Mouse (Mus musculus) thymus, adult 18-20 months (tissue): ENCODE results near the gene Map4.
"Not testable (repeated sequence)": the region's sequence is repeated elsewhere in the genome, so short reads cannot be mapped to it uniquely, and the experiment has no call there.

Experiments
- DNase-seq, 2 experiments: peaks; one replicate each; pipeline ENCODE4 v3.0.0; 2022; ENCODE audit warnings: mixed read lengths in 2 of 2

The Map4 gene

DNA sequence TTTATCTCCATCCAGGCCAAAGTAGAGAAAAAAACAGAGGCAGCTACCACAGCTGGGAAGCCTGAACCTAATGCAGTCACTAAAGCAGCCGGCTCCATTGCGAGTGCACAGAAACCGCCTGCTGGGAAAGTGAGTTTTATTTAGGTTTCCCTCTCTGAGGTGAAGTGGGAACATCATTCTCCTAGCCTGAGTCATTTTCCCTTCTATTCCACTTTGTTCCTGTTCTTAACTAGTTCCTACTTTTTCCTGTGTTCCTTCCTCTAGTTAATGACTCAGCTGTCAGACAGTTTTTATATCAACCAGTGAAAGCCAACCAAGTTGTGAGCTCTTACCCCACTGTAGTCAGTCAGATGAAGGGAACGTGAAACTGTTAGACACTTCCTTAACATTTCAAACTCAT is 139.8 kb downstream of the Map4 start:
- DNase-seq, result no peak

GRCm38 (mm10) chr9:110071843-110072242 is 140.6 kb downstream of the Map4 start:
- DNase-seq, result peak; percentile 67 to 73

DNA sequence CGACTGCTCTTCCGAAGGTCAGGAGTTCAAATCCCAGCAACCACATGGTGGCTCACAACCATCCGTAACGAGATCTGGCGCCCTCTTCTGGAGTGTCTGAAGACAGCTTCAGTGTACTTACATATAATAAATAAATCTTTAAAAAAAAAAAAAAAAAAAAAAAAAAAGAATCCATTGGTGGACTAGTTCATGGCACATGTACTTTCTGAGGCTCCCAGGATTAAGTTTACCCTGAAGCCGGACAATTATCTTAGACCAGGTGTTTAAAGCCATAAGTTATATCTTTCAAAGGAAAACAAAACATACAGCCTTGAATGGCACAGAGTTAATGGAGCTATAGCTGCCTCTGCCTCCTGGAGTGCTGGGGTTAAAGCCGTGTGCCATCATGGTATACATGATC is 145.2 kb downstream of the Map4 start:
- DNase-seq, result not testable (repeated sequence)

GRCm38 (mm10) chr9:110081066-110081465 is 149.8 kb downstream of the Map4 start:
- no peak for DNase-seq

DNA sequence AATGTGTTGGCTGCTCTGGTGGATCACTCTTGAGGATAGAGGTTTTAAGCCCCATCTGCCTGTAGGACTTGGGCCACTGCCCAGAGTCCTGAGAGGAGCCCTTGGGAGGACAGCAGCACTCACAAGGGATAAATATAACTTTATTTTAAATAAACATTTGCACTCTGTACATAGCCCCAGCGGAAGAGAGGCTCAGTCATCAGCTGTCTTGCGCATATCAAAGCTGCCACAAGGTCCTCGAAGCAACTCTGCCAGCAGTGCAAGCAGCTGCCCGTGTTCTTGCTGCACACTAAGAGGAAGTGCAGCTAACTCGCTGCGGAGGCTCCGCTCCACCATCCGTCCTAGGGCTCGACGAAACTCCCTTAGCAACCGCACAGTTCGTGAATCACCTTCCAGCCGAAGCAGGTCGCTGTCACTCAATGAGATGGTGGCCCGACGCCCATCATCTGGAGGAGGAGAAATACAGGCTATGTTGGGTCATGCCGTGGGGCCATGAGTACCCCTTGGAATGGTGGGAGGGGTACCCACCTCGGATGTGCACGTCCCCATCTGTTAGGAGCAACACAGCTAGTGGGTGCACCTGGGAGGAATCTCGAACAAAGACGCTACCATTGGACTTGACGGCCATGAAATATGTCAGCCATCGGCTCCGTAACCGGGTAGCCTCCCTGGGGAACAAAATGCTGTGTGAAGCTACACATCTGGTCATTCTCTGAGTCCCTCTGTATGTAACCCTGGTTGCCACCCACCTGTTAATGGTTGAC is 153.1 kb downstream of the Map4 start:
- no peak for DNase-seq

- no peak for DNase-seq
Measured at GRCm38 (mm10) chr9:110085693-110086092, 154.4 kb downstream of the Map4 start.

DNA sequence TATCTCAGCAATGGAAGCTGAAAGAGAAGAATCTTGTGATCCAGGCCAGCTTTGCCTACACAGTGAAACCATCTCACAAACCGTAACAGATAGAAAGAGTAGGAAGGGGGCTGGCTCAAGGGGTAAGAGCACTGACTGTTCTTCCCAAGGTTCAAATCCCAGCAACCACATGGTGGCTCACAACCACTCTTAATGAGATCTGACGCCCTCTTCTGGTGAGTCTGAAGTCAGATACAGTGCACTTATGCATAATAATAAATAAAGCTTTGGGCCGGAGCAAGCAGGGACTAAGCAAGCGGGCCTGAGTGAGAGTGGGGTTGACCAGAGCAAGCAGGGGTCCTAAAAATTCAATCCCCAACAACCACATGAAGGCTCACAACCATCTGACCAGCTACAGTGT is 162.0 kb downstream of the Map4 start:
- DNase-seq, result no peak

GRCm38 (mm10) chr9:110094761-110095160 is 163.5 kb downstream of the Map4 start:
- no peak for DNase-seq

DNA sequence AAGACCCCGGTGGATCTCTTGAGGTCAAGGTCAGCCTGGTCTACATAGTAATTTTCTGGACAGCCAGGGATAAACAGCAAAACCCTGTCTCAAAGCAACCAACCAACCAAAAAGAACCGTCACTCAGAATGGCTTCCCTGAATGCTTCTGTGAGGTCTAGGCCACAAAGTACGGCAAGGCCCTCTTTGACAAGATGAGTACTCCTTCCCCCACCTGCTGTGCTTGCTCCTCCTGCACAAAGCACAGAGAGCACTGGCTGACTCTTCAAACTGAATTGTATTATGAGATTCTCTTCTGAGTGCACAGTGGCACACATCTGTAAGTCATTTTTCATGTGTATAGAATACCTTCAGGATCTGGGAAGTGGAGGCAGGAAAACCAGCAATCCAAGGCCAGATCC is 166.5 kb downstream of the Map4 start:
- no peak for DNase-seq

DNA sequence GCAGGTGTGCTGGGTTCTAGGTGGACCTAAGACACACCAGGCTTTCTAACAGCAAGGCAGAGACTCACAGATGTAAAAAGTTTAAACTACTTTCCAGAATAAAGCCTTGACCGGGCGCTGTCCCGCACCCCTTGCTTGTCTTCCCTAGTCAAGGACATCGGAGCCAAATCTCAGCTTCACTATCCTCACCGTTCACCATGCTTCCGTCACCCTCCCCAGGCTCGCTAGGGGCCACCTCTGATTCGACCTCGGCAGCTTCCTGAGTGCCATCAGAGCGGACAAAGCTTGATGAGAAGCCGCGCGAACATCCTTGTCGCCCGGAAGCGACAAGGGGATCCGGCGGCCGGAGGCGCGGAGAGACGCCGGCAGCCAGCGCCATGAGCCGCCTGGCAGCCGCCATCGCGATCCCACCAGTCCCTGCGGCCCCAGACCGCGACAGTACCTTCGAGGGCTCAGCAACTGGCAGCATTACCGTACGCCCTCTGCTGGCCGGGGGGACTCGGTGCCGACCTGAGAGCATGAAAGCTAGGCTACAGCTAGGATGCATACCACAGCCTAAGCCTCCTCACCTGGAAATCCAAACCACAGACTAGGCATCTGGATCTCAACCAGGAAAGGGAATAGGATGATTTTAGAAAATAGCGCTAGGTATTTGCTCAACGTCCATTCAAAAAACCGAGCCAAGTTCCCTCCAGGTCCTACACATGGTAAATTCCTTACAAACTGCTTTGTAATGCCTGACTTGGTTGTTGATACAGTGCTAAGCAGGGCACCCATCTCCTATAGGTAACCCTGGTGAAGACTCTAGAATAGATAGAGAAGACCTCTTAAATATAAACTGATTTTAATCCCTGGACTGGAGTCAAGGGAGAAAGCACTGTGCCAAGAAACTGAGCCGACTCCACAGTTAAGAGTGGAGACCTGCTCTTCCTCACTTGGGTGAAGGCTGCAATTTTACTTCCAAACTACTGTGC is 169.7 kb downstream of the Map4 start:
- DNase-seq, result peak; percentile 82

- no peak for DNase-seq
Measured at GRCm38 (mm10) chr9:110116353-110116976, 185.2 kb downstream of the Map4 start.

GRCm38 (mm10) chr9:110116977-110117778 is 185.9 kb downstream of the Map4 start, which contains the start of gene Smarcc1:
Gene Smarcc1 (plus strand): TSS chr9:110117708.
- peak; percentile 73 to 80 for DNase-seq

DNA sequence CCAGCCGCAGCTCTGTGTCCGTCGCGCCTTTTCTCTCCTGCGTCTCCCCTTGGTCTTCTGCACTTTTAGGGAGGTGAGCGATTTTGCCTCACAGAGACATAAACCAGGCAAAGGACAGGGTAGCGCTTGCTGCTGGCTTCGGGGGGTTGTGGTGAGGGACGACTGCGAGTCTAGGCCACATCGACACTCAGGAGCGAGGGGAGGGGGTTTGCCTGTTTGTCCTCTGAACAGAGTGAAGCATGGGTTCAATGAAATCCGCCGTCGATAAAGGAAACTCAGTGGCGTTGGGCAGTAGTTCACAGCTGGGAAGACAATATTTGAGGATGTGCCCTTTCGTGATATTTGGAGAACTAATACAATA is 186.5 kb downstream of the Map4 start, which contains the start of gene Dhx30:
Gene Dhx30 (minus strand): TSS at position 52 of the 361 bp plus-strand sequence.
- no peak for DNase-seq

- no peak for DNase-seq
Measured at GRCm38 (mm10) chr9:110118249-110118648, 187.0 kb downstream of the Map4 start.

GRCm38 (mm10) chr9:110121424-110121823 is 190.2 kb downstream of the Map4 start:
- no peak for DNase-seq

GRCm38 (mm10) chr9:110123322-110123721 is 192.1 kb downstream of the Map4 start:
- DNase-seq, result no peak

DNA sequence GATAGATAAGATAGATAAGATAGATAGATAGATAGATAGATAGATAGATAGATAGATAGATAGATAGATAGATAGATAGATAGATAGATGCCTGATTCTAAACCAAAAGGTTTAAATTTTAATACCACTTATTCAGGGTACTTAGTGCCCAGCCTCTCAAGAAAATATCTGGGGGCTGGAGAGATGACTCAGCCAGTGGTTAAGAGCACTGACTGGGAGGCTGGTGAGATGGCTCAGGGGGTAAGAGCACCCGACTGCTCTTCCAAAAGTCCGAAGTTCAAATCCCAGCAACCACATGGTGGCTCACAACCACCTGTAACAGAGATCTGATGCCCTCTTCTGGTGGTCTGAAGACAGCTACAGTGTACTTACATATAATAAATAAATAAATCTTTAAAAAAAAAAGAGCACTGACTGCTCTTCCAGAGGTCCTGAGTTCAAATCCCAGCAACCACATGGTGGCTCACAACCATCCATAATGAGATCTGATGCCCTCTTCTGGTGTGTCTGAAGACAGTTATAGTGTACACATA is 192.8 kb downstream of the Map4 start:
- DNase-seq, result not testable (repeated sequence)

DNA sequence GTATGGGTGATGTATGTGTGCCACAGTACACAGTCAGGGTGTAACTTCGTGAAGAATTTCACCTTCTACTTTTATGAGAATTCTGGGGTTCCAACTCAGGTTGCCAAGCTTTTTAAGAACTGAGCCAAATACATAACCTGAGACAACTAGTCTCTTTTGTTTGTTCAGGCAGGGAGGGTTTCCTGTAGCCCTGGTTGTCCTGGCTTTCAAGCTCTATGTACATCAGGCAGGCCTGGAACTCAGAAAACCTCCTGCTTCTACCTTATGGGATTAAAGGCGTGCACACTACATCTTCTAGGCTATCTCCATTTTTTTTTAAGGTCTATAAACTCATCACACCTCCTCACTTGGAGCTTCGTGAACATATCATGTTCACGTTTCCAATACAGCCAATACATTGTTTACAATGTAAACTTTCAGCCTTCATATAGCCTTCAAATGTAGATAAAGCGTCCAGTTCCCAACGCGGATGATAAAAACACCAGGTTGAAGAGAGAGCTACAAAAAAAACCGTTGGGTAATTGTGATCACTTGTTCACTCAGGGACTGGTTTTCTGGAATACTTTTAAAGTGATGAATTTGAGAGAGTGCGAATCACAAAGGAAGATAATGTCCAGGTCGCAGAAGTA is 199.8 kb downstream of the Map4 start:
- no peak for DNase-seq

DNA sequence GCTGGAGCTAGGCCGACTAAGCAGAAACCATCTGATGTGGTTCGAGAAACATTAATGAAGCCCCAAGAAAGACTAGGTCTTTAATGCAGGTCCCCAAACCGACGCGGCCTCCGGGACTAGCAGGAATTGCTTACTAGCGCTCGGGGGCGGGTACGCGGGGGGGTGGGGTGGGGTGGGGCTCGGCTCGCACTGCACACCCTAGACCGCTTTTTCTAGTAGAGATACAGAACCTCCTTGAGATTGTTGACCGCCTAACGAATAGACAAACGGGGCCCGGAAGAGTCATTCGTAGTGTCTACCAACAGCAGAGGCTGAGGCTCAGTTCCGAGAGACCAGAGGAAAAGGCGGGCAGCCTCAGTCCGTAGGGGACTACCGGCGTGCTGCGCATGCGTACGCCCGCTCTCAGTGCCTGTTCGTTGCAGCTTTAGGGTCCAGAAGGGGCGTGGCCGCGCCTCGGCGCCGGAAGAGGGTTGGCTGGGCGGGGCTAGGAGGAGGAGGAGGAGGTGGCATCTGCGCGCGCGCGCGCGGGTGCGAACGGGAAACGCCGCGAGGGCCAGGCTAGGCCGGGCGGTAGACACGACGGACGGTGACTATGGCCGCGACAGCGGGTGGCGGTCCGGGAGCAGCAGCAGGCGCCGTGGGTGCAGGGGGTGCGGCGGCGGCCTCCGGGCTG is 200.4 kb downstream of the Map4 start:
- peak; percentile 99 to 100 for DNase-seq

GRCm38 (mm10) chr9:110132201-110132605 is 200.9 kb downstream of the Map4 start:
- no peak for DNase-seq

DNA sequence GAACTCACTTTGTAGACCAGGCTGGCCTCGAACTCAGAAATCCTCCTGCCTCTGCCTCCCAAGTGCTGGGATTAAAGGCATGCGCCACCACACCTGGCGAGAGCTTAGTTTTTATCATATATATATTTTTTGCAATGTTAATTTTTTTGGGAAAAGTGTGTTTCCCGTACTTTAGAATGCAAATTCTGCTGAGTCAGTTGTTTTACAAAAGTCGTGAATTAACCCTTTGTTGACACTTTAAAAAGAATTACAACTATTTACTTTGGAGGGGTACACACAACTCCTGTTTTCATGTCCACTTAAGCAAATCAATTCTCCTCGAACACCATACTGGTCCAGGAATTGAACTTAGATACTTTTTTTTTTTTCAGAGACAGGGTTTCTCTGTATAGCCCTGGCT is 201.7 kb downstream of the Map4 start:
- DNase-seq, result no peak
